Mouse (Mus musculus) liver (tissue): ENCODE measurements around the gene Fadd.

ENCODE experiments used
- DNase-seq: peaks from one replicate; pipeline ENCODE4 v3.0.0-alpha.2; 2020; ENCODE audit warnings: mixed read lengths

The Fadd gene

GRCm38 (mm10) chr7:144572234-144572633 is 10.0 kb downstream of the Fadd start:
- no peak for DNase-seq

DNA sequence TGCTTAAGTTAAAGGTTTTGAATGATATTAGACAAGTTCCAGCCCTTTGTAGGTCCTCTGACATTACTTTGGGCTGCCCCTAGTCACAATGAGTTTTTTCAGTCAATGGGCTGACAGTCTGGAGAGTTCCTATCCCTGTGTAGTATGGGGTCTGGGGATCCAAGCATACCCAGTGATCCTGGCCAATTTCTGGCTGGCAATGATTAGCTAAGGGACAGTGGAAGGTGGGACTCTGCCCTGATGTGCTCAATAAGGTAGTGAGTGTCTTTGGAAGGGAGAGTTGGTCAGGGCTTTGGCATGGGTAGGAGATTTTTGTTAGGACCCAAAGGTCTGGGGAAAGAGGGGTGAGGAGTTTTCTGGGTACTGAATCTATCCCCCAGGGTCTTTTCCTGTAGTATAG is 10.7 kb downstream of the Fadd start:
- no peak for DNase-seq

GRCm38 (mm10) chr7:144569428-144569827 is 12.8 kb downstream of the Fadd start:
- no peak for DNase-seq

GRCm38 (mm10) chr7:144568091-144568490 is 14.2 kb downstream of the Fadd start:
- no peak for DNase-seq

GRCm38 (mm10) chr7:144566921-144567682 is 15.2 kb downstream of the Fadd start:
- DNase-seq, result no peak

DNA sequence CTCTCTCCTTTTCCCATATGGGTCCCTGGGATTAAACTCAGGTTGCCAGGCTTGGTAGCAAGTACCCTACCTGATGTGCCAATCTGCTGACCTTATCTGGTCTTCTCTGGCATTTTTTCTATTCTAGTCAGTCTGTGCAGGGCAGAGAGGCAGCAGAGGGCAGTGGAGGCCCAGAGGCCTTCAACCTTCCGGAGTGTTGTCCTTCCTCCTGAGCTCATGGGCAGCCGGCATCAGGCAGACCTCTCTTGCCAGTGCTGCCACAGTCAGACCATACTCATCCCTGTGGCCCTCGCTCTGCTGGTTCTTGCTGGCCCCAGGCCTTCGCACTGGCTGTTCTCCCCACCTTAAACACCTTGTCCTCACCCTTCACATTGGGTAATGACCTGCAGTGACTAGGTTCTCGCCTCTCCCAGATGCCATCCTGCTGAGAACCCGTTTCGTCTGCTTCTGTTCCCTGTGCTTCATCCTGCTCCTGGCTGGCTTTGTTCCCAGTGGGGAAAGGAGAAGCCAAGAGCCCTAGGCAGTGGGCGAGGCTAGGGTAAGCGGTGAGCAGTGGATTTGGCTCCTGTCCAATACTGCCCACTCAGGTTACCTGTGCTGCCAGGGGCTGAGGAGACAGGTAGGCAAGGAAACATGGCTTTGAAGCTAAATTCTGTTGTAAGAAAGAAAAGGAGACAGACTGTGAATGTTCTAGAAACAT is 18.7 kb downstream of the Fadd start:
- no peak for DNase-seq

- no peak for DNase-seq
Measured at GRCm38 (mm10) chr7:144562016-144562415, 20.2 kb downstream of the Fadd start.

- DNase-seq, result no peak
Measured at GRCm38 (mm10) chr7:144560594-144560993, 21.7 kb downstream of the Fadd start.

GRCm38 (mm10) chr7:144558552-144558951 is 23.7 kb downstream of the Fadd start:
- DNase-seq, result no peak

- DNase-seq, result no peak
Measured at GRCm38 (mm10) chr7:144554123-144554472, 28.2 kb downstream of the Fadd start.

- peak; percentile 100 for DNase-seq
Measured at GRCm38 (mm10) chr7:144553237-144554122, 28.8 kb downstream of the Fadd start, which contains the start of gene Ppfia1. Ppfia1 (minus strand) TSS chr7:144553729.

DNA sequence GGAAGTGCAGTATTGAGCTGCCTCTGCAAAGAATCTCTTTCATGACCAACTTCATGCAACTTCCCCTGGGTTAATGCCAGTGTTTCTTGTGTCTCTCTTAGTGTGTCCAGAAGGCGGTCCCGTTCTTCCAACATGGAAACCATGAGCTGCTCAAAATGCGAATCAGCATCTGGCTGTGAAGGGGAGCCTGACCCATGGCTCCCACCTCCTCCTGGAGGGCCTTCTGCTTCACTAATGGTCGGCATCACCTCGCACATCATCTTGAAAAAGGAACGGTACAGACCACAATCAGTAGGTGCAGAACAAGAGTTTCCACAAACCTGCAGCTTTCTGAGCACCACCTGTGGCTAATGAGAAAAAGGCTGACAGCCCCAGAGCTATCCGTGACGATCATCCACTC is 30.0 kb downstream of the Fadd start:
- DNase-seq, result no peak

- no peak for DNase-seq
Measured at GRCm38 (mm10) chr7:144550811-144551210, 31.5 kb downstream of the Fadd start.

DNA sequence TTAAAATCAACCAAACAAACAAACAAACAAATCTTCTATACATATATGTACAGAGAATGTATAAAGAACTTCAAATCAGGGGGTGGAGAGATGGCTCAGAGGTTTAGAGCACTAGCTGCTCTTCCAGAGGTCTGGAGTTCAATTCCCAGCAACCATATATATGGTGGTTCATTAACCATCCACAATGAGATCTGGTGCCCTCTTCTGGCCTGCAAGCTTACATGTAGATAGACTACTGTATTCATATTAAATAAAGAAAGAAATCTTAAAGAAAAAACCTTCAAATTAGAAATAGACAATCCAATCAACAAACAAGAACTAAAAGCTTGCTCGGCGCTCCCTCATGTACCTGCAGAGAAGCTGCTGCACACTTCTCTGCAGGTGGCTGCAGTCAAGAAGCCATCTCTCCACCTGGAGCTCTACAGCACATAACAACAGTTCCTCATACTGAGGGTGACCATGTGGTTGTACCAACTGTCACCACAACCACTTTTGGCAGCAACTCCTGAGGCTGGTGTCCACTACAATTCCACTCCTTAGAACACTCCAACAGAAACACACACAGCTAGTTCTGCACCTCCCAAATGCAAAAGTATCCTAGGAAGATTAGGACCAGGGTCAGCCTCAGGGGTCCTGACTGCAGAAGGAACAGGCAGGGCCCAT is 32.2 kb downstream of the Fadd start:
- DNase-seq, result no peak

DNA sequence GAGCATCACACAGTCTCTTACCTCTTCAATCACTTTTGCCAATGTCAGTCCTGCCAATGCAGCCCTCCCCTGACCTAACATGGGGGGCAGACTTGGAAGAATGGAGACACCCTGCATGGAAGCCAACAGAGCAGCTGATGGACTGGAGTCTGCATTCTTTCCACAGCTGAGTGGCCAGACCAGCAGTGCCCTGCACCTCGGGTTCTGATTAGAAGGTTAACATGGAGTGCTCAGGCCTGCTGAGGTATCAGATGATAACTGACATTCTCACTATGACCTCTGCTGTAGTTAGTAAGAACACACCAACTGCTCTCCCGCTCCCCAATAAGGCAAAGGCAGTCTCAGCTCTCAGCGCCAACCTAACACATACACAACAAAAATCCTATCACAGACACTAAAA is 37.0 kb downstream of the Fadd start:
- no peak for DNase-seq

DNA sequence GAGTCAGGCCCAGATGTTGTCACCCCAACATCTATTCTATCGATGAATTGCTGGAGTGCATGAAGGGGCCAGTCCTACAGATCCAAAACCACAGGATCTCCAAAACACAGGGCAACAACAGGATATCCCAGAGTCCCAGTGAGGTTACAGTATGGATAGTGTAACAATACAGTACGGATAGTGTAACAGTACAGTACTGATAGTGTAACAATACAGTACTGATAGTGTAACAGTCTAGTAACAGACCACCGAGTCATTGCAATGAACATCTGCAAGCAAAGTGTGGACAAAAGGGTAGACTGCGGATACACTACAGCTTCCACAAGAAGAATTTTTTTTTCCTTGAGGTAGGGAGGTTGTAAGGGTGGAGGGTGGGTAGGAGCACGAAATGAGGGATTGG is 40.9 kb downstream of the Fadd start:
- no peak for DNase-seq

GRCm38 (mm10) chr7:144539146-144539545 is 43.1 kb downstream of the Fadd start:
- DNase-seq, result peak; percentile 72

DNA sequence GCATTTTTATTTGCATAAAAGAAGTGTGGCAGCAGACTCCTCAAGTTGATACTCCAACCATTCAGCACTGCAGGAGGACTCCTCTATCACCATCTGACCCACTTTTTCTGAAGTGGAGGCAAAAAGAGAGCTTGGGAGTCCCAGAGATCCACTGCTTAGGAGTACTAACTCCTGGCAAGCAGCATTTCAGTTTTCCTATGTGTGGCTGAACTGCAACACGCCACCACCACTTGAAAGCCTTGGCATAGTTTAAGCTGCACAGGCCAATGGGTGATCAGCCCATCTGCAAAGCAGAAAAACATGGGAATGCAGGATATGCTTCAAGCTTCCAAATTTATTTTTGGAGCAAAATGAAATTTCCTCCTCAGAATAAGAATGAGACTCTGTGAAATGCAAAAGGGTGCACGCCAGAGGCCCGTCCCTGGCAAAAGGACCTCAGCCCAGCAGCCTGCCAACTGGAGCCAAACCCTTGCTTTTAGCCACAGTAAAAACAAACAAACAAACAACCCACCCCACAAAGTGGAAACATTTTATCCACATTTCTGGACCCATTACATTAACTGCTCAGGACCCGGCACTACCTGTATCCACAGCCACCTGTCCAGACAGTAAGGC is 44.1 kb downstream of the Fadd start:
- no peak for DNase-seq

- no peak for DNase-seq
Measured at GRCm38 (mm10) chr7:144536367-144536766, 45.9 kb downstream of the Fadd start.

DNA sequence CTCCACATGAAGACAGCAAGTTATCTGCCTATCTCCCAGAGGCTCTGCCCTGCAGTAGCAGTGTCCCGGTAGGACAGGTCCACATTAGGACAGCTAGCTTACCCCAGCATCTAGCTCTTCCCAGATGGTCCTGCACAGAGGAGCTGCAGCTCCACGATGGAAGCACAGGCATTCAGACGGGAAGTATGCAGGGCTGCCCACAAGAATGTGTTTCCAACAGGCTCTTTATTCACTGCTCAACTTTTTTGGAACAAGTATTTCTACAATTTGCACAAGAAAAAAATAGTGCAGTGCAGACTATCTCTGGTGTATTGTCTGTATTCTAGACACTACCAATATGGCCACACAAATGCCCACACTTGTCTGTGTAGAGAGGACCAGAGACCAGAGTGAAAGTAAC is 47.5 kb downstream of the Fadd start:
- no peak for DNase-seq

DNA sequence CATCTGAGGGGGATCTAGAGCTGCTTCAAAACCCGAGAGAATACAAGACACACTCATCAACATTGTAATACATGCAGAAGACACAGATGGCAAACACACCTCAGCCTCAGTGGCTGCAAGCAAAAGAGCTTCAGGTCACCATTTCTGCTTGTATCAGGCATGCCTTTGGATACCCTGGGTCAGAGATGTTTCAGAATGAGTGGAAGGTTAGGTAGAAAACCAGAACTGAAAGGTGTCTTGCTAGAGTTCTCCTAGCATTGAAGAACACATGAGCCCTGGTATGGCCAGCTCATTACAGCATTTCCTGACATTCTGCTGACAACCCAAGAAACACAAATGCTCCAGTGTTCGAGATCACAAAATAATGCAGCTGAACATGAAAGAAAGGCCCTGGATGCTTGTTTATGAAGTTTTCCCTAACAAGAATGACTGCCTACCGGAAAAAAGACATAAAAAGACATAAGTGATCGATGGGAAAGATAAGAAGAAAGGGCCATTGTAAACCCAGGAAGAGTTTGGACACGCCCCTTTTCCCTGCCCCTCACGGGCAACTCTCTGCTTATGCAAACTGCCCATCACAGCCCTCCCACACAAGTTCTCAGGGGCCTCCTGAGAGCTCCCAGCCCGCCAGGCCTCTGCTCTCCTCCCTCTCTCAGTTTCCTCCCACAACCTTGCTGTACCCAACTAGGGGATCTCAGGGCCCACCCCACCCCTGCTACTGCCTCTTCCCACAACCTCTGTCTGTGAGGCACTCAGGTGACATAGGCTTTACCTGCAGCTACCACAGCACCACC is 50.5 kb downstream of the Fadd start:
- DNase-seq, result no peak

DNA sequence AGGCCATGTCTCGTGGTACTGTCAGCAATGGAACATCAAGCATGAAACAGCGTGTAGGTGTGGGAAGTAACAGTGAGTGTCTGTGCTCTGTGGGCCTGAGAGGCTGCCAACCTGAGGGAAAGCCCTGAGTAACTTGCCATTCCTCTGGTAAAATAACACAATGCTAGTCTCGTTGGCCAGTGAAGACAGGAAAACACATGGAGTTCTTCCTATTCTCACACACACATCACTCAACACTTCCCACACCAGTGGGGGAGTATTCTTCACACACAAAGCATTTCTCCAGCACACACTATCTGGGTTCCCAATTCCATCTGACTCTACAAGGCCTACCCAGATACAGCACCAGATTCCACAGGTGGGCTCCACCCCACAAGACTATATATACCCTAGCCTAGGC is 52.4 kb downstream of the Fadd start:
- no peak for DNase-seq
